Mouse (Mus musculus) left cerebral cortex, adult 2 months (tissue): ENCODE measurements at regions not wholly inside any gene's neighbourhood (a gene's known extent, or its start where the extent isn't known, plus 50 kb on each side); places are given as distances from the start of the nearest gene placed in this dataset.

ENCODE experiments used
- DNase-seq, 2 experiments: peaks; one replicate each; pipeline ENCODE4 v3.0.0; 2021 to 2022; ENCODE audit warnings: low spot score in 2 of 2, mixed read lengths in 1 of 2; ENCODE audit errors: extremely low spot score in 1 of 2
- H3K27ac ChIP-seq: fragments of 200-600 bp; 2 replicates; pipeline ENCODE4 v1.8.1; 2022
- H3K4me3 ChIP-seq: fragments of 200-600 bp; 2 replicates; pipeline ENCODE4 v1.8.1; 2022
- CTCF ChIP-seq: fragments of 200-600 bp; IDR thresholded peaks from 2 replicates; pipeline ENCODE4 v1.8.1; 2022; ENCODE audit warnings: antibody characterized with exemption, mild to moderate bottlenecking, moderate library complexity
- intact Hi-C: fragments of 180-260 bp; cut with DNase I; formaldehyde crosslinking; loops from one replicate; pipeline ENCODE4 v1.15.1; 2025

DNA sequence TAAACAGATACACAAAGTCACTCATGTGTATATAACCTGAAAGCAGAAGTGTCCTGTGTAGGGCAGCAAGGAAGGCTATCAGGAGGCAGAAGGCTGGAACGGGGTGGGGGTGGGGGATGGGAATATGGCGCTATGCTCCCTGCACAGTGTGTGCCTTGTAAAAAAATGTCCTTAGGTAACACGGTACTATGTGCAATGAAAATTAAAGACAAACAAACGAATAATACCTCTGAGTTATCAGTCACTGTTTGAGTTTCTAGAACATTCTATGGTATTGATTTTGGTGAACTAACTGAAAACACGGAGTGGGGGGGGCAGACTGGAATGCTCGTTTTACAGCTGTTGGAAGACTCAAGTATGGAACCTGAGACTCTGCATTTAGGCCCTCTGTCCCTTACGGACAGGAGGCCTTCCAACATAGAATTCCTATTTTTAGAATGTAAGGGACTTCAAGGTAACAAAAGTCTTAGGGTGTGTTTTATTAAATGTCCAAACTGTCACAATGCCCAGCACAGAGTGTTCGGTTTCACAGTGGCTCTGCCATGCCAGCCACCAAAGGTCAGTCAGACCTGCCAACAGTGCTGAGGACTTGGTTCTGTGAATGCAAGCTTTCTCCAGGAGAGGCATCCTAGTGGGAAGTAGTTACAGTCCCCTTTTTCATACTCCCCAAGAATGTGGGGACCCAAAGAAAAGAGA, 240.6 kb downstream of the Ano6 start:
- TF ChIP-seq CTCF: no peak
- no peak for DNase-seq
- Histone ChIP-seq H3K4me3 (no peak overlapping the region), H3K27ac (no peak overlapping the region)
- intact Hi-C loops: no loop called here

DNA sequence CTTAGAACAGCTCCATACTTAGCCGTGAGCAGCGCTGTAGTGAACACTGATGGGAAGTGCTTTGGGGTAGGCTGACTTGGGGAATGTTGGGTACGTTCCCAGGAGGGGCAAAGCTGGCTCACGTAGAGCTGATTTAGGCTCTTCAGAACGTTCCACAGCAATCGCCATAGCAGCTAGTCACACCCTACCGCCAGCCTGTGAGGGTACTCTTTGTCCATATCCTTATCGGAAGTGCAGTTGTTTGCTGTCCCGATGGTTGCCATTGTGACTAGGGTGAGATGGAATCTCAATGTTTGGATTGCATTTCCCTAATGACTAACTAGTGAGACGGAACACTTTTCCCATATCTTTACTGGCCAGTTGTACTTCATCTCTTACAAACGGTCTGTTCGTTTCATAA, 244.6 kb downstream of the Ano6 start:
- intact Hi-C loops: no loop called here
- DNase-seq: no peak
- no peak for TF ChIP-seq CTCF
- H3K4me3 ChIP-seq: no peak overlapping the region
- H3K27ac ChIP-seq: no peak overlapping the region

DNA sequence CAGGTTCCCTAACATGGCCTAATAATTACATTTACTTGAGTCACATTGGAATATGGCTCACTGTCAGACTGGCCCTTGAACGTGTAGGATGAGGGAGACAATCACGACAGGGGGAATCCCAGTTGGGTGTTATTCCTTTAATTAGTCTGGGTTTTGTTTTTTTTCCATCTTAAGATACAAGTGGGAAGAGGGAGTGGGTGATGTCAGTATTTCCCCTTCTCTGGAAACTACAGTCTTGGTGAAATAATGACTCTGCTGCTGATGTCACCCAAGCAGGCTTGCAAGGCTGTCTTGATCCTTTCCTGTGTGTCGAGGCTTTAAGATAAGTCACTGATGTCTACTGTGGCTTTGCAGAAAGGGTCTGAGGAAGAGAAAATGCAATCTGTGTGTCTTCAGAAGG, 241.8 kb upstream of the Arid2 start:
- no peak for TF ChIP-seq CTCF
- intact Hi-C loops: no loop called here
- DNase-seq: no peak
- Histone ChIP-seq H3K4me3 (no peak overlapping the region), H3K27ac (no peak overlapping the region)

DNA sequence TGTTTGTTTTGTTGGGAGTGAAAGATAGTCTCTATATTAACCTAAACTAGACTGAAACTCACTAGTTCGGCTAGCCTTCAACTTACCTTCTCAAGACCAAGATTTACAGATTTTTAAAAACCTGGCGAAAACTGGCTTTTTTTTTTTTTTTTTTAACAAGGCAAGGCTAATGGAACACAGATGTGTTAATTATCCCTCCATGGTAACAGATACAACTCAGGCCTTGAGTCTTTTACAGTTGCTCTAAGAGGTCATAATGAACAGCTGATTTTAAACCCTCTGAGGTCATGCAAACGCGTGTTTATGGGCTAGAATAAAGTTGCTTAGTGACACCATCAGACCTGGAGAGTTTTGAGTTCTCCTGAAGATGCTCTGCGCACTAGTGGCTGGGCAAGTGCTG, 240.7 kb upstream of the Arid2 start:
- H3K4me3 ChIP-seq: no peak overlapping the region
- DNase-seq: no peak
- no peak overlapping the region for H3K27ac ChIP-seq
- TF ChIP-seq CTCF: no peak
- intact Hi-C loops: no loop called here

DNA sequence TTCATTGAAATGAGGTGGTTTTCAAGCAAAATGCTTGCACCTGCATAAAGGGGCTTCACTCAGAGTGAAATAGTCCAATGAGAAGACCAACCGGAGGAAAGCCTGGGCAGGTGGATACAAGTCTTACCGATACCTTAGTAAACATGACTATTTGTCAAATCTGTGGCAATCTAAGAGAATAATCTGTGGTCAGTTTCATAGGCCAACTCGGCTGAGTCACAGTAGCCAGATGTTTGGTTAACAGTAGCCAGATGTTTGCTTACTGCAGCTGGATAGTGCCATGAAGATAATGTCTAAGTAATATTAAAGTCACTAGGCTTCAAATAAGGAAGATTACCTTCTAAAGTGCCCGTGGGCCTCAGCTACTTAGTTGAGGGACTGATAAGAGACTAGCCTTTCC, 236.9 kb upstream of the Arid2 start:
- intact Hi-C loops: no loop called here
- TF ChIP-seq CTCF: no peak
- no peak overlapping the region for H3K27ac ChIP-seq
- H3K4me3 ChIP-seq: no peak overlapping the region
- DNase-seq: no peak

DNA sequence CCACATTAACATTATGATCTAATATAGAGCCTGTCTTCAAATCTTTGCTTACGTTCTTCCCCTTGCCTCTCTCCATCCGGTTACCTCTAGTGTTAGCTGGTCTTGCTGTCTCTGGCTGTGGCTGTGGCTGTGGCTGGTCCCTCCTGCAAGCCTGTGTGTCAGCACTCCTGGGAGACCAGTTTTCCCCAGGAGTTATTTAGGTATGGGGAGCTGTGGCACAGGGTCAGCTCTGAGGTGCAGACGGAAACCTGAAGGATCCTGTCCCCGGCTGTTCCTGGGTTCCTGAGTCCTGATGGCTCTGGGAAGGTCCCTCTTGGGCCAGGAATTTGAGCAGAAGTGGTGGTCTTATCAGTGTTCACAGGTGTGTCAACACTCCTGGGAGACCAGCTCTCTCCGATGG, 234.7 kb upstream of the Arid2 start:
- no peak for TF ChIP-seq CTCF
- Histone ChIP-seq H3K27ac (no peak overlapping the region), H3K4me3 (no peak overlapping the region)
- intact Hi-C loops: no loop called here
- no peak for DNase-seq

DNA sequence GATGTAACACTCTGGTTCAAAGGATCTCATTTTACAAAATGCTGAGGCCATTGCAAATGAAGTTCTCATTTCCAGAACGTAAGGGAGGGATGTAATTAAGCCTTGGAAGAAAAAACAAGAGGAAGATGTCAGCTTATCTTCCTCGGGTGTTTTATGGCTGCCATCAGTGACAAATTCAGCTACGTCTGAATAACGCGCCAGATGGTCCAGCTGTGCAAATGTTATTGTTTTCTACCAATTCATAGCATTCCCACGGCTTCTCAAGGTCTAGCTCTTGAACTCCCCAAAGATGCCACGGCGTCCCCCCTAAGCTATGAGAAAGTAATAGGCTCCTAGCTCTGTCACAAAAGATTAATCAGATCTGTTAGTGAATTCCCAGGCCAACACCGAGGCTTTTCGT, 232.0 kb upstream of the Arid2 start:
- no peak for TF ChIP-seq CTCF
- DNase-seq: no peak
- Histone ChIP-seq H3K4me3 (no peak overlapping the region), H3K27ac (no peak overlapping the region)
- intact Hi-C loops: no loop called here

DNA sequence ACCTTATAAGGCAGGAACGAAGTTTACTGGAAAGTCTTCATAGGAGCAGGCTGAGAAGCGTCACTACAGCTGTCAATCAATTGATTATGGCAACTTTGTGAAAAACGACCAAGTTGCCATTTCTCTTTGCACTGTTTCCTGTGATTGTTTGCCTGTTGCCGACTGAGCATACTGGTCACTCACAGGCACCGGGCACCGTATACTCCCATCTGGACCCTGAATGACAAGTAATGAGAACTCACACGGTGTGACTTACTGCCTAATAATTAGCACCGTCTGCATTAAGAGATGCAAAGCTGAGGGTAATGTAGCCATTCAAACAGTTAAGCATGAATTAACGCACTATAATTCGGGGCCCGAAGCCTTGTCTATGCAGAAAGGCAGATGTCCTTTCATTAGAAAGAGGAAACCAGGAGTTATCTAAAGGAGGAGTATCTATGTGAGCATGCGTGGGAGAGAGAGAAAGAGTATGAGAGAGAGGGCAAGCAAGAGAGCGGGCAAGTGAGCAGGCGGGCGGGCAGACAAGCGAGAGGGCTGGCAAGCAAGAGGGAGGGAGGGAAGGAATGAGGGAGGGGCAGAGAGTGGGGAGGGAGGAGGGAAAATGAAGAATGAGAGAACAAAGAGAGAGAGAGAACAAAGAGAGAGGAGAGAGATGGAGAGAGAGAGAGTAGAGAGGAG, 231.4 kb upstream of the Arid2 start:
- Histone ChIP-seq H3K4me3 (no peak overlapping the region), H3K27ac (no peak overlapping the region)
- intact Hi-C loops: no loop called here
- TF ChIP-seq CTCF: no peak
- no peak for DNase-seq

DNA sequence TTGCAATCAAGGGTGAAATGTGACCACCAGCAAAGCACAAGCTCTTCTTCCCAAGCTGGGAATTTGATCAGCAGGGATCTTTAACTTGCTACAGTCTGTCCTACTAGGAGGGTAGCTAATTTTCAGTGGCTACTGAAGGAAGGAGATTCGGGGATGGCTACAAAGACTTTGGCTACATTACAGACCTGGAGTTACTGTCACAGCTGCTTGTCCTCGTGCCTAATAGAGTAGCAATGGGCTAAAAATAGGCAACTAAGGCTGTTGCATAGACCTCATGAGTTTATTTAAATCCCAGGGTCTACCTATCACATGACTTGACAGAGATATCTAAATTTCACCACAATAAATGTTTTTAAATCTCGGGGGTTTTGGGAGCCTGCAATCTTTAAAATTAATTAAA, 227.7 kb upstream of the Arid2 start:
- intact Hi-C loops: no loop called here
- no peak for TF ChIP-seq CTCF
- H3K27ac ChIP-seq: no peak overlapping the region
- no peak for DNase-seq
- H3K4me3 ChIP-seq: no peak overlapping the region

DNA sequence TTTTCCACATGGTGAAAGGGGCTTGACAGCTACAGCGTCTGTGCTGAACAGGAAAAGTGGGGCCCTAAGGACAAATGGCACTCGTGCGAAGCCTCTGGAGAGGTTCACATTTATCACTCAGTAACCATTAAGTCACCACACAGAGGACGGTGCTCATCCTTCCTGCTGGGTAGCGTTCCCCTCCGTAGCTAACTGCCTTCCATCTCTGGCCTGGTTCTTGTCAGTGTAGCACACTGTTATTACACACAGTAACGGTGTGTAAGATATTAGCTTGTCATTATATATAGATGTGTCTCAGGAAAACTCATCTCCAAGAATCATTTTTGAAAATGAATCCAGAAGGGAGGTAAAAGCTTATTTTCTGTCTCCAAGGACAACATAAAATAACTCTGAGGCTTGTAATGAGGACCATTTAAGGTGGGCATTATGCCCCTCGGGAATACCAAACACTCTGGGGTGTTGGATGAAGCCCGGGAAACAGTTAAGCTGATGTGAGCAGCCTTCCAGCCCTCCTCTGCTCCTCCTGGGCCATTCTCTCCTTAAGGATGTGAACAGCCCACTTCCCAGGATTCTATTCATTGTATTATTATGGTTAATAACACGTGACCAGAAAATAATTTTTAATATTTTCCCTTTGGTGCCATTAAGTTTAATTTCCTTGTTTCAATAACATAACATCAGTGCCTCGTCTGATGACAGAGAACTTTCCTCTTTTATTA, 222.7 kb upstream of the Arid2 start:
- TF ChIP-seq CTCF: no peak
- intact Hi-C loops: no loop called here

DNA sequence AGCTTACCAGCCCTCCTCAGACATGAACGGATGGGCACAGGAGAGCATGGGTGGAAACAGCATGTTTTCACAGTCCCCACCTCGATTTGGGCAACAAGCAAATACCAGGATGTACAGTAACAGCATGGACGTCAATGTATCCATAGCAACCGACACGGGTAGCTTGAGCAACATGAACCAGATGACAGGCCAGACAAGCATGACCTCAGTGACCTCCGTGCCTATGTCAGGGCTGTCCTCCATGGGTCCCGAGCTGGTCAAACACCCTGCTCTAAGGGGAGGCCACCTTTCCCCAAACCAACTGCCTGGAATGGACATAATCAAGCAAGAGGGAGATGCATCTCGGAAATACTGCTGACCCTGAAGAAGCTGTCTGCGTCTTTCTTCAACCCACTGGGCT, 211.7 kb upstream of the Arid2 start:
- intact Hi-C loops: no loop called here
- Histone ChIP-seq H3K4me3 (no peak overlapping the region), H3K27ac (no peak overlapping the region)
- DNase-seq: no peak
- TF ChIP-seq CTCF: no peak

More for the DNA sequence above, 222.7 kb upstream of the Arid2 start:
- Histone ChIP-seq H3K4me3 (no peak overlapping the region), H3K27ac (no peak overlapping the region)
- DNase-seq: no peak

DNA sequence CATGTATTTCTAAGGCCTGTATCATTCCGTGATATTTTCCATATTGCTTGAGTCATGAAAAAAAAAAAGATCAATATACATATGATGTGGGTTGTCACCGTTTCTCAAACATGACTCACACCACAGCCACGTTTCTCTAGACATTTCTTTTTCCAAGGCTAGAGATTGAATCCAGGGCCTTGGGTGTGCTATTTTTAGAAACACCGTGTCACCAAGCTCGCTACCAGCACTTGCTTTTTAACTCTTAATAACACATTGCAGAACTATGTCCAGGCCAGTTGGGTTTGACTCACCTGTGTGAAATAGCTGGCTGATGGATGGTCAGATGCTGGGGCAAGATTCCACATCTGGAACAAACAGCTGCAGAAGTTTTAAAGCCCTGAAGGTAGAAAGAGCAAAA, 209.6 kb upstream of the Arid2 start:
- TF ChIP-seq CTCF: no peak
- no peak for DNase-seq
- Histone ChIP-seq H3K4me3 (no peak overlapping the region), H3K27ac (no peak overlapping the region)
- intact Hi-C loops: no loop called here

DNA sequence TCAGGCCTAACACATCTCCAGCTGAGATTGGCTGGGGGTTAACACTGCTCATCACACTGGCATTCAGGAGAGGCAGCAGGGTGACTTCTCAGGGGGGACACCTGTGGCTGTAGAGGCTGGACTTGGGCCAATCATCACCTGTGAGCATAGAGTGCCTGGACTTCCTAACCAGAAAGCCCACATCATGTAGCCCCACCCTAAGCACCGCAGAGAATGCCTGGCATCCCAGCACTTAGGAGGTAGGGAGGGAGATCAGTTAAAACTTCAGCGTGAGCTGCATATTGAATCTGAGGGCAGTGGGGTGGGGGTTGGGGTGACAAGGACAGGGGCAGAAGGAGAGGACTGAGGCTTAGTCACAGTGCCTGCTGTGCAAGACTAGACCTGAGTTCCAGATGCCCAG, 208.7 kb upstream of the Arid2 start:
- H3K27ac ChIP-seq: no peak overlapping the region
- intact Hi-C loops: no loop called here
- no peak for TF ChIP-seq CTCF
- DNase-seq: no peak
- no peak overlapping the region for H3K4me3 ChIP-seq
